Mouse (Mus musculus) embryonic facial prominence, embryonic 13.5 days (tissue): ENCODE results near the gene Gm13119. TPM values are rescaled to one million over a fixed set of nuclear protein-coding genes. Genes with fewer than 3 reads are reported as not detected.
"Not testable (repeated sequence)": the region's sequence is repeated elsewhere in the genome, so short reads cannot be mapped to it uniquely, and the experiment has no call there.

ENCODE experiments used
- ATAC-seq: fragments of 200-750 bp; cut with Nextera tagmentation; 2 replicates; pipeline ENCODE4 v1.8.0; 2017; ENCODE audit warnings: low read depth; ENCODE audit not compliant: insufficient number of reproducible peaks, insufficient read depth, low FRiP score, low TSS enrichment
- H3K27ac ChIP-seq: fragments of 300-500 bp; sonication (generic); 2 replicates; pipeline ENCODE4 v1.5.1; 2015; ENCODE audit warnings: moderate library complexity, mild to moderate bottlenecking, inconsistent platforms
- H3K27me3 ChIP-seq: fragments of 300-500 bp; sonication (generic); 2 replicates; pipeline ENCODE4 v1.6.1; 2015; ENCODE audit warnings: mild to moderate bottlenecking, inconsistent platforms
- H3K36me3 ChIP-seq: fragments of 300-500 bp; sonication (generic); 2 replicates; pipeline ENCODE4 v1.6.1; 2015; ENCODE audit warnings: mild to moderate bottlenecking, inconsistent platforms
- H3K4me1 ChIP-seq: fragments of 300-500 bp; sonication (generic); 2 replicates; pipeline ENCODE4 v1.6.1; 2015; ENCODE audit warnings: inconsistent platforms
- H3K4me2 ChIP-seq: fragments of 300-500 bp; sonication (generic); 2 replicates; pipeline ENCODE4 v1.6.1; 2015; ENCODE audit warnings: moderate library complexity, mild to moderate bottlenecking, inconsistent platforms
- H3K4me3 ChIP-seq: fragments of 300-500 bp; sonication (generic); 2 replicates; pipeline ENCODE4 v1.5.1; 2015; ENCODE audit warnings: mild to moderate bottlenecking, inconsistent platforms
- H3K9ac ChIP-seq: fragments of 300-500 bp; sonication (generic); 2 replicates; pipeline ENCODE4 v1.6.1; 2015; ENCODE audit warnings: mild to moderate bottlenecking, inconsistent platforms
- H3K9me3 ChIP-seq: fragments of 300-500 bp; sonication (generic); 2 replicates; pipeline ENCODE4 v1.6.1; 2016; ENCODE audit warnings: inconsistent platforms
- WGBS: fragments of 180-500 bp; shearing (Covaris S2); methylation state at CpG from one replicate; pipeline ENCODE4 v1.1.7; 2015; ENCODE audit warnings: mixed read lengths; 5-methylcytosine and 5-hydroxymethylcytosine counted together
- polyA plus RNA-seq: library from polyadenylated mRNA; unstranded; fragments of >200 nt; fragmentation: Nextera tagmentation; extraction: Ambion mirVana; gene quantifications from 2 replicates; pipeline ENCODE4 v1.2.1, GENCODE M21; 2015

The Gm13119 gene
- not detected in 2 replicates for polyA plus RNA-seq

DNA sequence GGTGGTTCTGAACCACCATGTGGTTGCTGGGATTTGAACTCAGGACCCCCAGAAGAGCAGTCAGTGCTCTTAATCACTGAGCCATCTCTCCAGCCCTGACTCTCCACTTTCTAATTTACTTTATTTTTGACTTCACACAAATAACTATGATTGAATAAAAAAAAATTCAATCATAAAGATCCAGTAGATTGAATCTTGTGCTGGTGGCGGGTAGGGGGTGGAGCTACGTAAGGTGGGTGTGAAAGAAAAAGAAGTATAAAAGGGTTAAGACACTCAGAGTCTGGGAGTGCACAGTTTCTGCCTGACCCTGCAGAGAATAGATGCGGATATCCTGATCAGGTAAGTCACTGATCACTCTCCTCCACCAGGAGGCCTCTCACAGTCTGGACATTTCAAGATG lies at the start of gene Gm13119:
Gene Gm13119 (plus strand): TSS at position 301 of the 400 bp plus-strand sequence.
- H3K36me3 ChIP-seq, ATAC-seq, H3K27me3 ChIP-seq, H3K27ac ChIP-seq, H3K4me1 ChIP-seq, H3K9me3 ChIP-seq, H3K4me3 ChIP-seq, H3K9ac ChIP-seq, H3K4me2 ChIP-seq: not testable (repeated sequence)
- 90% methylated on average over 3 of the region's 3 CpGs for WGBS

DNA sequence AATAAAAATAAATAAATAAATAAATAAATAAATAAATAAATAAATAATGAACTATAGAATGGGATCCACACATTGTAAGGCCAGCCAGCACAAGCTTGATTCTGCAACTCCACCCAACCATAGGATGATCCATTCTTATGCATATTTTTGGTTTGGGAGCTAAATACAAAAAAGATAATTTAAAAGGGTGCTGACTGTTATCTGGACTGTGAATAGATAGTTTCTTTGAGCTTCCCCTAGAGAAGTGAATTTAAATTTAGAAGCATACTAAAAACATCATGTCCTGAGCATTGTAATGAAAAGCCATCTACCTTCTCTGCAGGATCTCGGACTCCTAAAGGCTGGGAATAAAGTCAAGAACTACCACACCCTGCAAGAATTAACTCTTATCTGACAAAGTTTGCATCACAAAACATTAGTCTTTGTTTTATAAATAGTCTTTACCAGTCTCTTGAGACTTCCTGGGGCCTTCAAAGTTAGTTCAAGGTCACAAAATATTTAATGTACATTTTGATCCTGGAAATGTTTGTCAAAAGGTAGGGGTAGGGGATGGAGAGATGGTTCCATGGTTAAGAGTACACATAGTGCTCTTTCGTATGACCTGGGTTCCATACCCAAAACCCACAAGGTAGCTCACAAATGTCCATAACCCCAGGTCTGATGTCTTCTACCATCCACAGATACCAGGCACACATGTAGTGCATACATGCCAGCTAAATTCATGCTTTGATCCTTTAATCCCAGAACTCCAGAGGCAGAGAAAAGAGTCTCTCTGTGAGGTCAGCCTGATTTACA lies 44.9 kb upstream of the Gm13119 start:
- H3K4me3 ChIP-seq, result not testable (repeated sequence)
- WGBS, result 74% methylated on average over 2 of the region's 2 CpGs

DNA sequence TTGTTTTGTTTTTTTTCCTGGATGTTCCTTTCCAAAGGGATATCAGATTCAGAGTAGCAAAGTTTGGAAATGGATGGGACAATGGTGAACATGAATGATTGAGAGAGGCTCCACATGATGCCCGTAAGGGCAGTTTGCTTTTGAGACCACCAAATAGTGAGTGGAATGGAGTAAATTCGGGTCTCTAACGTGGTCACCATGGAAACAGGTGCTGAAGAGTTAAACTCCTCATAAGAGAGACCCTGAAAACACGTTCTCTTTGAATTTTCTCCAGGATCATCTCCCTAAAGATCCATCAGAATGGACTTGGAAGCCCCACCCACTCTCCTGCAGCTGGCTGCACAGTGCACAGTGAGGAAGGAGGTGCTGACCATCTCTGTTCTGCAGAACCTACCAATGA lies 27.8 kb upstream of the Gm13119 start, which contains the start of gene Gm13128:
Gene Gm13128 (plus strand): TSS at position 301 of the 400 bp plus-strand sequence.
- H3K4me2 ChIP-seq, H3K4me3 ChIP-seq, H3K4me1 ChIP-seq, H3K27me3 ChIP-seq, H3K9me3 ChIP-seq, H3K36me3 ChIP-seq, H3K9ac ChIP-seq, ATAC-seq, H3K27ac ChIP-seq: not testable (repeated sequence)
- WGBS, result 59% methylated on average over 4 of the region's 4 CpGs

More for the DNA sequence above, 44.9 kb upstream of the Gm13119 start:
- ATAC-seq, H3K36me3 ChIP-seq, H3K9me3 ChIP-seq, H3K4me2 ChIP-seq, H3K27ac ChIP-seq, H3K27me3 ChIP-seq, H3K9ac ChIP-seq, H3K4me1 ChIP-seq: not testable (repeated sequence)

GRCm38 (mm10) chr4:144335856-144336255 lies 21.9 kb upstream of the Gm13119 start:
- WGBS, result 67% methylated on average over 3 of the region's 3 CpGs
- H3K27ac ChIP-seq, H3K36me3 ChIP-seq: not testable (repeated sequence)

GRCm38 (mm10) chr4:144377911-144378310 lies 20.2 kb downstream of the Gm13119 start, which contains the start of gene Pramef20:
Gene Pramef20 (minus strand): TSS chr4:144377933.
- Histone ChIP-seq H3K4me2 (no peak within 1 kb of the TSS), H3K4me1 (no peaks in the 10 kb centered on the region), H3K9me3 (no peaks in the 10 kb centered on the region; the same call in 1 of the 2 replicates), H3K27ac (no peak within 1 kb of the TSS), H3K9ac (no peak within 1 kb of the TSS), H3K36me3 (no peaks in the 10 kb centered on the region), H3K4me3 (no peak within 1 kb of the TSS), H3K27me3 (no peaks in the 10 kb centered on the region)
- no peak for ATAC-seq
- 51% methylated on average over 2 of the region's 2 CpGs for WGBS

More at GRCm38 (mm10) chr4:144335856-144336255, 21.9 kb upstream of the Gm13119 start:
- H3K4me2 ChIP-seq, H3K4me1 ChIP-seq, H3K9me3 ChIP-seq, ATAC-seq, H3K9ac ChIP-seq, H3K27me3 ChIP-seq, H3K4me3 ChIP-seq: not testable (repeated sequence)

- no peaks in the 10 kb centered on the region for H3K4me1 ChIP-seq
- ATAC-seq, result no peak
- no peaks in the 10 kb centered on the region for H3K36me3 ChIP-seq
- no peak overlapping the region for H3K9ac ChIP-seq
- H3K9me3 ChIP-seq, result no peaks in the 10 kb centered on the region
- no peaks in the 10 kb centered on the region for H3K27me3 ChIP-seq
- H3K27ac ChIP-seq, result no peak overlapping the region
- WGBS, result 36% methylated on average over 3 of the region's 3 CpGs
- no peak overlapping the region for H3K4me3 ChIP-seq
- no peak overlapping the region for H3K4me2 ChIP-seq
These were observed 38.6 kb downstream of the Gm13119 start for GRCm38 (mm10) chr4:144396316-144396715.

GRCm38 (mm10) chr4:144402712-144403111 lies 45.0 kb downstream of the Gm13119 start:
- 69% methylated on average over 4 of the region's 4 CpGs for WGBS
- H3K27me3 ChIP-seq, result no peaks in the 10 kb centered on the region
- no peak overlapping the region for H3K4me3 ChIP-seq
- H3K9ac ChIP-seq, result no peak overlapping the region
- no peaks in the 10 kb centered on the region for H3K4me1 ChIP-seq
- no peaks in the 10 kb centered on the region for H3K36me3 ChIP-seq
- no peak overlapping the region for H3K4me2 ChIP-seq
- ATAC-seq, result no peak
- no peaks in the 10 kb centered on the region for H3K9me3 ChIP-seq
- H3K27ac ChIP-seq, result no peak overlapping the region

GRCm38 (mm10) chr4:144404456-144405086 lies 46.8 kb downstream of the Gm13119 start:
- no peaks in the 10 kb centered on the region for H3K36me3 ChIP-seq
- H3K27me3 ChIP-seq, result no peaks in the 10 kb centered on the region
- WGBS, result 4% methylated on average over 17 of the region's 17 CpGs
- H3K27ac ChIP-seq, result peak overlapping the region; percentile 44; the same call in 1 of the 2 replicates
- H3K9ac ChIP-seq, result peak overlapping the region; percentile 58
- peak overlapping the region; percentile 35 for H3K4me3 ChIP-seq
- H3K9me3 ChIP-seq, result no peaks in the 10 kb centered on the region
- H3K4me1 ChIP-seq, result no peaks in the 10 kb centered on the region
- ATAC-seq, result peak; percentile 78
- peak overlapping the region; percentile 57 for H3K4me2 ChIP-seq

DNA sequence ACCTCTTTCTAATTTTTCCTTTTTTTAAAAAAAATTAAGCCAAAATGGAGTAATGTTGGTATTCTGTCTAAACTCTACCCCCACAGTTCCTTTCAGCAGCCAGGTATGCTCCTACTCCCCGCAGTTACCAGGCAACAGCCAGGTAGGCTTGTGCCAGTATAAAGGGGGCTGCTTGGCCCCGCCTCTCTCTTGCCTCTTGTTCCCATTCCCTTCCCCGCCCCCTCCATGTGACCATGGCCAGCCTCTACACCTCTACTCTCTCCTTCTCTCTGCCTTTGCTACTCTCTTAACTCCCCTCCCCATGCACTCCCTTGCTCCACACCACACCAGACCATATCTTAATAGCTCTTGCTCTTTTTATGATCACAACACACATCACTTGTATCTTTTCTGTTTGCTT lies 48.5 kb downstream of the Gm13119 start:
- H3K36me3 ChIP-seq, result no peaks in the 10 kb centered on the region
- 59% methylated on average over 3 of the region's 3 CpGs for WGBS
- ATAC-seq, result no peak

GRCm38 (mm10) chr4:144408290-144408689 lies 50.5 kb downstream of the Gm13119 start, which contains the start of gene Pramef12:
Gene Pramef12 (minus strand): TSS chr4:144408464.
- H3K9me3 ChIP-seq, result no peaks in the 10 kb centered on the region
- WGBS, result 80% methylated on average over 9 of the region's 9 CpGs
- H3K9ac ChIP-seq, result no peak within 1 kb of the TSS
- H3K4me1 ChIP-seq, result no peaks in the 10 kb centered on the region
- H3K4me3 ChIP-seq, result no peak within 1 kb of the TSS
- H3K27ac ChIP-seq, result no peak within 1 kb of the TSS
- no peak within 1 kb of the TSS for H3K4me2 ChIP-seq
- H3K36me3 ChIP-seq, result no peaks in the 10 kb centered on the region
- ATAC-seq, result no peak
- no peaks in the 10 kb centered on the region for H3K27me3 ChIP-seq

More for the DNA sequence above, 48.5 kb downstream of the Gm13119 start:
- Histone ChIP-seq H3K9me3 (no peaks in the 10 kb centered on the region), H3K27ac (no peak overlapping the region), H3K4me1 (no peaks in the 10 kb centered on the region), H3K4me2 (no peak overlapping the region), H3K9ac (no peak overlapping the region), H3K27me3 (no peaks in the 10 kb centered on the region), H3K4me3 (no peak overlapping the region)
